Mouse (Mus musculus): ENCODE data around the gene Tspan10.

DNA sequence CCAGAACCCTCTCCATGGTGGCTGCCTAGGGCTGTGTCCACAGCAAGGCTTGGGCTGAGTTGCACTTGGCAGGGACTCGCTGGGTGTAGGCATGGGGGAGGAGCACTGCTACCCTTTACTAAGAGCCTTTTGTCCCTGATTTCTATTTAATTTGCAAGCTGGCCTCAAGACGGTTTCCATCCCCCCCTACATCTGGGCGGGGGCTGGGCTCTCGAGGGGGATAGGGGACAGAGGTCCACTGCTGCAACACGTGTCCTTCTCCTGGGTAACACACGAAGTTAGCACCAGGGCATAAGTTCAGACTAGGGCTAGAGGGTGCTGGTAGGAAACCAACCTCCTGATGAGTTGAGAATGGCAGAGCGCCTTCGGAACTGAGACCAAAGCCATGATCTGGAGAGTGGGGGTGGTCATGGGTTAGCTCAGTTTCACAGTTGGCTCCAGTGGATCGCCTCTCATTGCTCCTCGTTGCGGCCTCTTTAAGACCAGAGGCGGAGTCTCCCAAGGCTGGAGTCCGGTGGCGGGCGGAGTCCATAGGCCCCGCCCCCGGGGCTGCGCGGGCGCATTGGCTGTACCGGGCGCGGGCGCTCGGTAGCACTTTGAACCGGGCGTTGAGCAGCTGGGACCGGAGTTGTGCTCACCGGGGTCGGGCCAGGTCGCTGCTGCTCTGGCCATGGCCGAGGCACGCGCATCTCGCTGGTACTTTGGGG, 49.0 kb downstream of the Tspan10 start, which contains the start of gene Slc25a10:
- TF ChIP-seq CTCF (IDR thresholded peaks at IDR 0.05) = no peak
- TF ChIP-seq EP300 (IDR thresholded peaks at IDR 0.05) = no peak
